Mouse (Mus musculus): Measurements from ENCODE around the gene Ccdc171.
"Not testable (repeated sequence)": the region's sequence is repeated elsewhere in the genome, so short reads cannot be mapped to it uniquely, and the experiment has no call there.

GRCm38 (mm10) chr4:83497013-83497412 is 28.3 kb upstream of the Ccdc171 start:
- TF ChIP-seq CTCF (IDR thresholded peaks at IDR 0.05; ENCODE audit: low read depth, low read length); EP300 (IDR thresholded peaks at IDR 0.05; ENCODE audit: insufficient read depth, low read depth, low read length); POLR2A (IDR thresholded peaks at IDR 0.05; ENCODE audit: insufficient read depth, low read length): not testable (repeated sequence)
